Mouse (Mus musculus) ES-E14 (cell line): ENCODE data around the gene Gm5294.

Source experiments
- MAFK ChIP-seq: IDR thresholded peaks from 2 replicates; pipeline ENCODE4 v1.6.1; 2014; ENCODE audit warnings: mild to moderate bottlenecking, low read depth, low read length, inconsistent platforms; ENCODE audit not compliant: insufficient read depth
- ZC3H11A ChIP-seq: IDR thresholded peaks from 2 replicates; pipeline ENCODE4 v1.6.1; 2012; ENCODE audit warnings: low read depth, mild to moderate bottlenecking, inconsistent platforms, low read length, borderline replicate concordance
- ZNF384 ChIP-seq: IDR thresholded peaks from 2 replicates; pipeline ENCODE4 v1.6.1; 2012; ENCODE audit warnings: low read depth, low read length, inconsistent platforms

DNA sequence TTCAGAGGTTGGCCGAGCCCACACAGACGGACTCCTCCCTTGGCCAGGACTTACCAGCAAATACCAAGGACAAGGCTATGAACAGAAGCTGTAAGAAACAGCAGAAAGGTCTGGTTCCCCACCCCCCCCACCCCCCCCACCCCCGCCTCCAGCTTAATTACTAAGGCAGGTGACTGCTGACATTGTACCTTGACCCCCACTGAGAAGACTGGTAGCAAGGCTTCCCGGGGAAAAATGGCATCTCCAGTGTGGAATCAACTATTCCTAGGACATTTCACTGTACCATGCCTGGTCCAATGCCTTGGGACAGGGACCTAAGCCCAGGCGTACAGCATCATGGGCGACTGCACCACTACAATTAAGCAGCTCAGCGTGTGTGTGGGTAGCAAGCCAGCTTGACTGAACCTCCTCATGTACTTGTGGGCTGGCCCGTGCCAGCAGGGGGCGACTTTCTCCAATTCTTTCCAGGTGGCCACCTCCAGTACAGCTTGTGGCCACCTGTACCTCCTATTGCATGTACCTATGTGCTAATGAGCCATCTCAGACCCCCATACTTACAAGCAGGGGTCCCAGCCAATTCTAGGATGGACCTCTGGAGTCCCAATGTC is 37.2 kb downstream of the Gm5294 start:
- TF ChIP-seq ZNF384 (no peak), ZC3H11A (peak; percentile 71; the same call in 1 of the 2 replicates), MAFK (no peak)
